Mouse (Mus musculus): ENCODE data around the gene Hspb9. TPM values are rescaled to one million over a fixed set of nuclear protein-coding genes. Genes with fewer than 3 reads are reported as not detected.

The Hspb9 gene
- polyA plus RNA-seq, 1 experiment from 2014 or later = 0.34 TPM

DNA sequence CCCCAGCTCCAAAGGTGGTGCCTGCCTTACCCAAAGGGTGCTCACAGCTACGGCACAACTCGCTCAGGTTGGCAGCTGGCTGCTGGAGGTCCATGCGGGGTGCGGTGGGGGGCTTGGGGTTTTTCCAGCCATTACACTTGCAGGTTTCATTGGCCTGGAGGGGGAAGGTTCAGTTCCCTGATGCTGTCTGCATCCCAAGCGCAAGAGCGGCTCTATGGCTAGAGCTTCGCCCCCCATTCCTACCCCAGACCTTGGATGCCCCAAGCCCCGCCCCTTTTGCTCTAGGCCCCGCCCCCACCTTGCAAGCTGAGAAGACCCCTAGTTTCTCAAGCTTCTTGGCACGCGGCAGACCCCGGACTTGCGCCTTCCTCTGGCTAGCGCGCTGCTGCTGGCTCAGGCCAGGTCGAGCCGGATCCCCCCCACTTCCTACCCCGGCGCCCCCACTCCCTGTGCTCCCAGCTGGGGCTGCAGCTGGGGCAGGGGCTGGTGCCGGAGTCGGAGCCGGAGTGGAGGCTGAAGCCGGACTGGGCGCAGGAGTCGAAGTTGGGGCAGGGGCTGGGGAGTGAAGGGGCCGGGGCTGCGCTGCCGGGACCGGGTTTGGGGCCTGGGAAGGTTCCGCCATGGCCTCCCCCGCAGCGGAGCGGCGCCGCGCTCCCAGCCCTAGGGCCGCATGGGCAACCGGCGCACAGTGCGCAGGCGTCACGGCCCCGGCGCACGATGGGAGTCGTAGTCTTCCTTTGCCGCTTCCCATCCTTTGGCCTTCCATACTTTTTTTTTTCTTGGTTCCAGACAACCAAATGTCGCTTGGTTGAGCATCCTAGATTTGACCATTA is 1.7 kb upstream of the Hspb9 start, which contains the start of gene Kat2a:
Gene Kat2a (minus strand): TSS at position 683 of the 833 bp plus-strand sequence.
- Histone ChIP-seq H3K36me3 (ENCODE audit: control insufficient read depth, insufficient read depth, low read length) (peaks cover 33% of the 10 kb centered on the region), H3K4me2 (ENCODE audit: low read length) (peak within 1 kb of the TSS; percentile 69), H3K9ac (ENCODE audit: low read depth, low read length) (peak within 1 kb of the TSS; percentile 98), H3K27ac (ENCODE audit: low read depth, low read length) (peak within 1 kb of the TSS; percentile 82), H3K4me1 (ENCODE audit: control insufficient read depth, insufficient read depth, low read depth, low read length) (peaks cover 17% of the 10 kb centered on the region), H3K4me3 (ENCODE audit: low read length) (peak within 1 kb of the TSS; percentile 100), H3K9me3 (ENCODE audit: control insufficient read depth, low read length) (no peaks in the 10 kb centered on the region), H3K27me3 (replicated peaks; ENCODE audit: control insufficient read depth, insufficient read depth, low read length) (no peaks in the 10 kb centered on the region)
- 2% methylated on average over 36 of the region's 48 CpGs for WGBS
- peak; percentile 90 for ATAC-seq

DNA sequence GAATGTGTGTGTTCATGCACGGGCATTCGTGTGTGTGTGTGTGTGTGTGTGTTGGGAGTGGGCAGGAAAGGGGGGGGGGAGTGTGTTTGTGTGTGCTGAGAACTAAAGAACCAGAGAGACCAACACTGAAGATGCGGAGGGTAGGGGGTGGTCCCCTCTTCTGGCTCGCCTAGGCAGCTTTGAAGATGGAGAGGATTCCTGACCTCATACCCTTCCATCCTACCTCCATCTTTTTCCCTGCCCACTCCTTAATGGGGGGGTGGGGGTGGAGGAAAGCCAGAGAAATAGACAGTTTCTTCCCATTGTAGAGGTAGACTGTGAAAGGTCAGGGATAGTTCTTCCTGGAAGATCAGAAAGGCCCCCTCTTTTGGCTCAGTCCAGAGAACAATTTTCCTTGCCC is 476 bp upstream of the Hspb9 start:
- H3K4me3 ChIP-seq (ENCODE audit: low read length) = no peak overlapping the region
- H3K9me3 ChIP-seq (ENCODE audit: control insufficient read depth, low read length) = no peaks in the 10 kb centered on the region
- H3K36me3 ChIP-seq (ENCODE audit: control insufficient read depth, insufficient read depth, low read length) = peaks cover 39% of the 10 kb centered on the region
- no peak overlapping the region for H3K9ac ChIP-seq (ENCODE audit: low read depth, low read length)
- no peak overlapping the region; the same call in 1 of the 2 replicates for H3K27ac ChIP-seq (ENCODE audit: low read depth, low read length)
- ATAC-seq = no peak
- H3K4me1 ChIP-seq (ENCODE audit: control insufficient read depth, insufficient read depth, low read depth, low read length) = peaks cover 17% of the 10 kb centered on the region
- no peaks in the 10 kb centered on the region for H3K27me3 ChIP-seq (replicated peaks; ENCODE audit: control insufficient read depth, insufficient read depth, low read length)
- WGBS = 70% methylated on average over 4 of the region's 4 CpGs
- no peak overlapping the region; the same call in 1 of the 2 replicates for H3K4me2 ChIP-seq (ENCODE audit: low read length)

DNA sequence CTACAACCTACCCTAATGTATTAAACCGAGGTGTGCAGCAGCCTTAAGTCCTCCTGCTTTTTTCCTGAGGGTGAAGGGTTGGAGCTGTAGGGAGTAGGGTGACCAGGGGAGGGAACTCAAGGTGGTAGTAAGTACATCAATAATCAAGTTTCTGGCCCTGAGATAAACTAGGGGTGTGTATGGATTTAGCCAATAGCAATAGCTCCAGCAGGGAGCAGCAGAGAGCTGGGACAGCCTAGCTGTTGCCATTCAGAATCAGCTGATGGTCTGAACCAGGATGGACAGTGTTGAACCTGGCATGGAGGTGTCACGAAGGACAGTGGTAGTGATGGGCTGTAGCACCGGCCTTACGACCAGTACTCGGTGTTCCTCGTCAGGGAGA is 875 bp downstream of the Hspb9 start:
- Histone ChIP-seq H3K27ac (ENCODE audit: low read depth, low read length) (no peak overlapping the region), H3K4me2 (ENCODE audit: low read length) (no peak overlapping the region; the same call in 1 of the 2 replicates), H3K9ac (ENCODE audit: low read depth, low read length) (peak overlapping the region; percentile 51; the same call in 1 of the 2 replicates), H3K4me3 (ENCODE audit: low read length) (no peak overlapping the region), H3K4me1 (ENCODE audit: control insufficient read depth, insufficient read depth, low read depth, low read length) (peaks cover 17% of the 10 kb centered on the region), H3K27me3 (replicated peaks; ENCODE audit: control insufficient read depth, insufficient read depth, low read length) (no peaks in the 10 kb centered on the region), H3K36me3 (ENCODE audit: control insufficient read depth, insufficient read depth, low read length) (peaks cover 33% of the 10 kb centered on the region), H3K9me3 (ENCODE audit: control insufficient read depth, low read length) (no peaks in the 10 kb centered on the region)
- 43% methylated on average over 6 of the region's 6 CpGs for WGBS
- ATAC-seq = no peak

DNA sequence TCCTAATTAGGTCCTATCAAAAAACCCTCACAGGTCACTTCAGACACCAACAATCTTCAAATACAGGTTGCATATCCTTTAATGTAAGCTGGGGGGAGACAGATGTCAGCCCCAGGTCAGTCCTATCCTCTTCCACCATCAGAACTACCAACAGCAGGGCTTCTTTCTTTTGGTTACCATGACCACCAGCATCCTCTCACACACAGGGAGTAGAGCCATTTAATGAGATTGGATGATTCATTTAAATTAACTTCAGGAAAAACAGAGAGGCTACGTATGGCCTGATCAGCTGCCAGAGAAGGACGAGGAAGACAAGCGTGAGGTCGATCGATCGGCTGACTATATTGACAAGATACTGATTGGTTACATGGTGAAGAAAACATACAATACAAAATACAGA is 1.3 kb downstream of the Hspb9 start:
- no peak overlapping the region for H3K4me3 ChIP-seq (ENCODE audit: low read length)
- H3K27ac ChIP-seq (ENCODE audit: low read depth, low read length) = no peak overlapping the region
- peaks cover 33% of the 10 kb centered on the region for H3K36me3 ChIP-seq (ENCODE audit: control insufficient read depth, insufficient read depth, low read length)
- no peak overlapping the region for H3K9ac ChIP-seq (ENCODE audit: low read depth, low read length)
- H3K4me2 ChIP-seq (ENCODE audit: low read length) = no peak overlapping the region
- peaks cover 17% of the 10 kb centered on the region for H3K4me1 ChIP-seq (ENCODE audit: control insufficient read depth, insufficient read depth, low read depth, low read length)
- H3K9me3 ChIP-seq (ENCODE audit: control insufficient read depth, low read length) = no peaks in the 10 kb centered on the region
- ATAC-seq = no peak
- 81% methylated on average over 6 of the region's 6 CpGs for WGBS
- H3K27me3 ChIP-seq (replicated peaks; ENCODE audit: control insufficient read depth, insufficient read depth, low read length) = no peaks in the 10 kb centered on the region

DNA sequence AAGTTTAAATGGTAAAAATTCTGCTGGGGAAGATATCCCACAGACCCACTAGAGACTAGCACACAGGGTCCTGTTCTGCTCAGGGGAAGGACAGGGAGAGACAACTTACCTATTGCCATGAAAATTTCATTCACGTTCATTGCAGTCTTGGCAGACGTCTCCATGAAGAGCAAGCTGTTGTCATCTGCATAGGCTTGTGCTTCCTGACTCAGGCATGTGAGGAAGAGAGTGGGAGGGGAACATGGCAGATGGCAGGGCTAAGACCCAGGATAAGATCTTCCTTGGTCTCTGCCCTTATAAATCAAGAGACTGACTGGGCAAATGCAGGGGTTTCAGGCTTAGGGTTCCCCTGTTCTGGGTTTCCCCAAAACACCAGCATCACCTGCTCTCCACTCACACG is 3.0 kb downstream of the Hspb9 start:
- H3K9me3 ChIP-seq (ENCODE audit: control insufficient read depth, low read length) = no peaks in the 10 kb centered on the region
- no peak overlapping the region for H3K4me2 ChIP-seq (ENCODE audit: low read length)
- H3K4me3 ChIP-seq (ENCODE audit: low read length) = no peak overlapping the region
- 78% methylated on average over 3 of the region's 3 CpGs for WGBS
- peaks cover 16% of the 10 kb centered on the region for H3K4me1 ChIP-seq (ENCODE audit: control insufficient read depth, insufficient read depth, low read depth, low read length)
- no peaks in the 10 kb centered on the region for H3K27me3 ChIP-seq (replicated peaks; ENCODE audit: control insufficient read depth, insufficient read depth, low read length)
- no peak overlapping the region for H3K9ac ChIP-seq (ENCODE audit: low read depth, low read length)
- no peak for ATAC-seq
- H3K36me3 ChIP-seq (ENCODE audit: control insufficient read depth, insufficient read depth, low read length) = peaks cover 31% of the 10 kb centered on the region
- no peak overlapping the region for H3K27ac ChIP-seq (ENCODE audit: low read depth, low read length)

DNA sequence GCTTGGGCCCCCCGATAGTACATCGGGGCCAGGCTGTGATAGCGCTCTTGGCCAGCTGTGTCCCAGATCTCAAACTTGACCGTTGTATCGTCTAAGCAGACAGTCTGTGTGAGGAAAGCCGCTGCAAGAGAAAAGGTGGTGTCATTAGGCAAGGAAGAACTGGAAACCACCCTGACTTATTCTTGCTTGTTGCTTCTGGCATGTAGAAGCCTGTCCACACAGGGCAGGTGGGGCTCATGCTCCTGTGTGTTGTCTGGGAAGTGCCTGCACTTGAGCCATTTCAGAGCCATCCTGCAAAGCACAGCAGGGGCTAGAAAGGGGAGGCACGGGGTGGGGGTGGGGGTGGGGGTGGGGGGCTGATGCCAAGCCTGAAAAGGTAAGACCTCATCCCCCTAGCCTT is 4.8 kb downstream of the Hspb9 start:
- 93% methylated on average over 7 of the region's 7 CpGs for WGBS
- Histone ChIP-seq H3K27me3 (replicated peaks; ENCODE audit: control insufficient read depth, insufficient read depth, low read length) (no peaks in the 10 kb centered on the region), H3K4me1 (ENCODE audit: control insufficient read depth, insufficient read depth, low read depth, low read length) (peaks cover 18% of the 10 kb centered on the region), H3K27ac (ENCODE audit: low read depth, low read length) (no peak overlapping the region), H3K4me3 (ENCODE audit: low read length) (no peak overlapping the region), H3K9ac (ENCODE audit: low read depth, low read length) (no peak overlapping the region), H3K9me3 (ENCODE audit: control insufficient read depth, low read length) (no peaks in the 10 kb centered on the region), H3K36me3 (ENCODE audit: control insufficient read depth, insufficient read depth, low read length) (peaks cover 31% of the 10 kb centered on the region), H3K4me2 (ENCODE audit: low read length) (no peak overlapping the region)
- no peak for ATAC-seq

DNA sequence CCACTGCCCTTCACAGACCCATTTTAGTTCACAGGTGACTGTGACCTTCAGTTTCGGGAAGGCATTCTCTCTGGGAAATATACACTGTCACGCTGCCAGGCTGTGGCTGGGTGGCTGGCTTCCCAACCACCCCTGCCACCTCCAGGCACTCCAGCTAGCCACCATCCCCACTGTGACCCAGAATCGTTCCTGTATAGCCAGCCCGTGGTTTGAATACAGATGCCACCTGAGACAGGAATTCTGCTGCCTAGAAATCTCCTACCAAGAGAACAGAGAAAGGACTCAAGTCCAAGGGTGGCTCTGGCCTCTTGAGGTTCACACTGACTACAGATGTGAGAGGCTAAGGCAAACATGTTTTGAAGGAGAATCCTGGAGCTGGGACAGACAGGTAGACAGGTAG is 5.2 kb downstream of the Hspb9 start:
- 94% methylated on average over 4 of the region's 4 CpGs for WGBS
- no peak for ATAC-seq

DNA sequence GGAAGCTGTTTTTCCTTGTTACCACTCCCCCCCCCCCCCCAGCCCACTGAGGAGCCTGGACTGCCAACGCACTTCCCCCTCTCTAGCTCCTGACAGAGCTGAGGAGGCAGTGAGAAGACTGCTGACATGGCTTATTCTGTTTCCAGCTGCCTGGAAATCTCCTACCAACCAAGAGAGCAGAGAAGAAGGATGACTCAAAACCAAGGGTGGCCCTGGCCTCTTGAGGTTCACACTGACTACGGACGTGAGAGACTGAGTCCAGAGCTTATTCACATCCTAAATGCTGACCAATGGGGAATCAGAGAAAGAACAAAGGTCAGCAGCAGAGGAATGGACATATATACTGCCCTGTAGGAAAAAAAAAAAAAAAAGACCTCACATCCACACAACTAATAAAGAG is 5.7 kb downstream of the Hspb9 start:
- H3K27ac ChIP-seq (ENCODE audit: low read depth, low read length) = no peak overlapping the region
- no peak overlapping the region for H3K4me3 ChIP-seq (ENCODE audit: low read length)
- H3K4me1 ChIP-seq (ENCODE audit: control insufficient read depth, insufficient read depth, low read depth, low read length) = peaks cover 11% of the 10 kb centered on the region

More for the DNA sequence above, 5.2 kb downstream of the Hspb9 start:
- H3K27ac ChIP-seq (ENCODE audit: low read depth, low read length) = no peak overlapping the region
- no peak overlapping the region for H3K4me3 ChIP-seq (ENCODE audit: low read length)
- H3K27me3 ChIP-seq (replicated peaks; ENCODE audit: control insufficient read depth, insufficient read depth, low read length) = no peaks in the 10 kb centered on the region
- H3K4me1 ChIP-seq (ENCODE audit: control insufficient read depth, insufficient read depth, low read depth, low read length) = peaks cover 14% of the 10 kb centered on the region
- H3K9ac ChIP-seq (ENCODE audit: low read depth, low read length) = no peak overlapping the region
- no peaks in the 10 kb centered on the region for H3K9me3 ChIP-seq (ENCODE audit: control insufficient read depth, low read length)
- H3K4me2 ChIP-seq (ENCODE audit: low read length) = no peak overlapping the region
- H3K36me3 ChIP-seq (ENCODE audit: control insufficient read depth, insufficient read depth, low read length) = peaks cover 31% of the 10 kb centered on the region

DNA sequence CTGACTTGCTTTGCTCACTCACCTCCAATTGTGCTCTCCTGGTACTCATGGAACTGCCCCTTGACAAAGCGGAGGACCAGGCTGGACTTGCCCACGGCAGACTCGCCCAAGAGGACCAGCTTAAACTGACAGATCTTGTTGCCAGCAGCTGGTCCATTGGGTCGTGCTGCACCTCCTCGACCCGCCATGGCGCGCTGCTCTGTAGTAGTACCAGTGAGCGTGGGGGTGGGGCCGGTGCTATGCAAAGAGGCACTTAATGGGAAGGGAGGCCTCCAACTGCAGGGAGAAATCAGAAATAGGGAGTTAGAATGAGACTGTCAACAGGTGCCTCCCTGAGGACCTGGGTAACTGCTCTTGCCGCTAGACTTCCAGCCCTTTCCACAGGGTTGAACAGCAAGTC is 6.2 kb downstream of the Hspb9 start:
- 83% methylated on average over 11 of the region's 11 CpGs for WGBS
- H3K9me3 ChIP-seq (ENCODE audit: control insufficient read depth, low read length) = no peaks in the 10 kb centered on the region
- H3K4me1 ChIP-seq (ENCODE audit: control insufficient read depth, insufficient read depth, low read depth, low read length) = peaks cover 11% of the 10 kb centered on the region
- H3K36me3 ChIP-seq (ENCODE audit: control insufficient read depth, insufficient read depth, low read length) = peaks cover 31% of the 10 kb centered on the region
- no peak overlapping the region for H3K4me3 ChIP-seq (ENCODE audit: low read length)
- H3K27me3 ChIP-seq (replicated peaks; ENCODE audit: control insufficient read depth, insufficient read depth, low read length) = no peaks in the 10 kb centered on the region
- no peak for ATAC-seq
- no peak overlapping the region for H3K4me2 ChIP-seq (ENCODE audit: low read length)
- no peak overlapping the region for H3K27ac ChIP-seq (ENCODE audit: low read depth, low read length)
- no peak overlapping the region for H3K9ac ChIP-seq (ENCODE audit: low read depth, low read length)

More for the DNA sequence above, 5.7 kb downstream of the Hspb9 start:
- Histone ChIP-seq H3K9ac (ENCODE audit: low read depth, low read length) (no peak overlapping the region), H3K36me3 (ENCODE audit: control insufficient read depth, insufficient read depth, low read length) (peaks cover 31% of the 10 kb centered on the region), H3K9me3 (ENCODE audit: control insufficient read depth, low read length) (no peaks in the 10 kb centered on the region), H3K4me2 (ENCODE audit: low read length) (no peak overlapping the region), H3K27me3 (replicated peaks; ENCODE audit: control insufficient read depth, insufficient read depth, low read length) (no peaks in the 10 kb centered on the region)
- ATAC-seq = no peak
- 53% methylated on average over 3 of the region's 3 CpGs for WGBS

Measured in hindbrain, embryonic 16.5 days (tissue).